Mouse (Mus musculus) ES-E14 (cell line): ENCODE measurements around the gene Flt3.

Experiments used
- HCFC1 ChIP-seq: IDR thresholded peaks from 2 replicates; pipeline ENCODE4 v1.6.1; 2012; ENCODE audit warnings: low read length, inconsistent platforms, borderline replicate concordance; ENCODE audit not compliant: insufficient read depth
- ZC3H11A ChIP-seq: IDR thresholded peaks from 2 replicates; pipeline ENCODE4 v1.6.1; 2012; ENCODE audit warnings: low read depth, mild to moderate bottlenecking, inconsistent platforms, low read length, borderline replicate concordance
- ZNF384 ChIP-seq: IDR thresholded peaks from 2 replicates; pipeline ENCODE4 v1.6.1; 2012; ENCODE audit warnings: low read depth, low read length, inconsistent platforms

DNA sequence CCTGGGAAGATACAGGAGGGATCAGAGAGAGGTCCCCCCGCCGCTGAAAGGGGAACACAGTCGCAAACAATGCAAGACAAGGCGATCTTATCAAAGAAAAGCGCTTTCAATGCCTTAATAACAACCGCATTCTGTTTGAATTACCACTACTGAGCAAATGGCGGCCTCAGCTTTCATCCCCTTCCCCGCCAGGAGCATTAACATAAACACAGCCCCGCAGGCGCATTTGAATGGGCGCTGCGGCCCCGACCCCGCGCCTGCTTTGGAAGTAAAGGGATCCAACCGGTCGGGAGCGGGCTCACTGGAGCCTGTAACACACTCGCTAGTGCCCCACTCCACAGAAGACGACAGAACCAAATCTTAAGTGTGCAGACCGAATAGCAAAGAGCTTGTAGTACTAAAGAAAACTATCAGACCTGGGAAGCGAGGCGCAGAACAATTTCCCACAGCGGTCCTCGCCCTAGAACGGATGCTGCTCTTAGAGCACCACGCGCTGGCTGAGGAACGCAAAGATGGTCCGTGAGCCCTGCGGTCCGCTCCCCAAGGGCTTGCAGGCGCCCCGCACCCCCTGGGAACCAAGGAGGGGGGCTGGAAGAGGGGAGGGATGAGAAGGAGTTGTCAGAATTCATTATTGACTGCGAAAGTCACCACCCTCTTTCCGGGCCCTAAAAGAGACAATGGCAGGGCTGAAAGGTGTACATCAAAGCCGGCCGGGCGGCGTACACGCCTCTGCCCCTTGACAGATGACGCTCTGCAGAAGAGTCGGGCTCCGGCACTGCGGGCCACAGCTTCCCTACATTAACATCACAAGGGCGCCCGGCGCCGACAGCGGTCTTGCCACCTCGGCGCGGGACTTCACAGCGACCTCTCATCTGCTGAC lies 95.8 kb downstream of the Flt3 start:
- TF ChIP-seq HCFC1, result no peak
- TF ChIP-seq ZC3H11A, result no peak
- TF ChIP-seq ZNF384, result no peak
